Mouse (Mus musculus) brain, embryonic 18.5 days (tissue): Measurements from ENCODE around the gene Trpd52l3.
"Not testable (repeated sequence)": the region's sequence is repeated elsewhere in the genome, so short reads cannot be mapped to it uniquely, and the experiment has no call there.

Experiments used
- DNase-seq: peaks from one replicate; pipeline ENCODE4 v3.0.0-alpha.2; 2012; ENCODE audit warnings: low read depth, low spot score

The Trpd52l3 gene

DNA sequence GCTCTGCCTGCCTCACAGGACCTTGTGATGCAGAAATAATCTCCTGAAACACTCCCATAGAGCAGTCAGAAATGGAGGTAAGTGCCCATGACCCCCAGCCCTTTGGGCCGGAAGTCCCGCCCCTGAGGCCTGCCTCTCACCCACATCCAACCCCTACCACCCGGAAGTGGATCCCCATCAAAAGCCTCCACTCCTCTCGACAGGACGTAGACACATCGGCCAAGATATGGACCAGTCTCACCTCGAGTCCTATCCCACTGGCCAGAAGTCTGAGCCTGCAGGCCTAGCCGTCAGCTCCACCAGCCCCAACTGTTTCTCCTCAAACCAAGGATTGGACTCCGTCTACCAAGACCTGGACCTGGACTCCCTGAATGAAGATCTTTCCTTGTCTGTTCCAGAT is at the start of gene Trpd52l3:
Gene Trpd52l3 (plus strand): TSS at position 170 of the 400 bp plus-strand sequence.
- DNase-seq, result no peak

DNA sequence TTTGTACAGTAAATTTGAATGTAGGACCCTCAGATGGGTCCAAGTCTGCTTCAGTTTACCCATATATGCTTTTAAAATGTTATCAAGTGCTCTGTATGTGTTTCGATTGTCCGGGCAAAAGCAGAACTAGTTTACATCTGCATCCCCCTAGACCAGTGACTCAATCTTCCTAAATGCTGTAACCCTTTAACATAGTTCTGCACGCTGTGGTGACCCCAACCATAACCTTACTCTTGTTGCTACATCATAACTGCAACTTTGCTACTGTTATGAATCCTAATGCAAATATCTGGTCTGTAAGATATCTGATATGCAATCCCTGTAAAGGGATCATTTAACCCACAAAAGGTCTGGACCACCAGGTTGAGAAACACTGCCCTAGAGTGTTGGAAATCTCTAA is 49.8 kb upstream of the Trpd52l3 start:
- no peak for DNase-seq

- DNase-seq, result no peak
Observed at GRCm38 (mm10) chr19:29955454-29955853, 48.1 kb upstream of the Trpd52l3 start.

- DNase-seq, result no peak
Observed at GRCm38 (mm10) chr19:29960906-29961305, 42.7 kb upstream of the Trpd52l3 start.

DNA sequence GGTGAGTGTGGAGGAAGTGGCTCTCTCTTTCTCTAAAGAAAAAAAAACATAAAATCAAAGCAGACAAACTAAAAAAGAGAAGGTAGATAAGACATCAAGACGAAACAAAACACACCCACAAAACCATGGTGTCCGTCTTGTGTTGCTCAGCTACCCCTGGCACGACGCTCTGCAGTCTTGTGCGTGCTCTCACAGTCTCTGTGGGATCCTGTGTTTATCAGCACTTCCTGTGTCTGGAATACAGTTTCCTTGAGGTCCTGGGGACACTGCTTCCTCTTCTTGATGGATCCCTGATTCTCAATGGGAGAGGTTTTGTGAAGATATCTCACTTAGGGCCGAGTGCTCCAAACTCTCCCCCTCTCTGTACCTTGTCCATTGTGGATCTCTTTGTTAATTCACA is 41.7 kb upstream of the Trpd52l3 start:
- no peak for DNase-seq

GRCm38 (mm10) chr19:29963598-29964092 is 39.9 kb upstream of the Trpd52l3 start:
- no peak for DNase-seq

DNA sequence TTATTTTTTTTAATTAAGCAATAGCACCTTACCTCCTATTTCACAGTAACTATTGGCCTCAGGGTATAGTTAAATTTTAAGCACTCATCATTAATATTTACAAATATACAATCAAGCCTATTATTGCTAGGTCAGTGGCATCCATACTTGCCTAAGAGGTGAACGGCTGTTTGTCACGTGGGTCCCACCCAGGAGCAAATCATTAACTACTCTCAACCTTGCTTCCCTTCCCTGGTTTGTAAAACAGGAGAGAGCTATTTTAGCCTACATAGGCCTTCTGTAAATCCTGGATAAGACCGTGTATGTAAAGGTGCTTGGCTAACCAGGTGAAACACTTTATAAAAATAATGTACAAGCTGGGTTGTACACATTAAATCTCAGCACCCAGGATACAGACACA is 35.6 kb upstream of the Trpd52l3 start:
- DNase-seq, result no peak

DNA sequence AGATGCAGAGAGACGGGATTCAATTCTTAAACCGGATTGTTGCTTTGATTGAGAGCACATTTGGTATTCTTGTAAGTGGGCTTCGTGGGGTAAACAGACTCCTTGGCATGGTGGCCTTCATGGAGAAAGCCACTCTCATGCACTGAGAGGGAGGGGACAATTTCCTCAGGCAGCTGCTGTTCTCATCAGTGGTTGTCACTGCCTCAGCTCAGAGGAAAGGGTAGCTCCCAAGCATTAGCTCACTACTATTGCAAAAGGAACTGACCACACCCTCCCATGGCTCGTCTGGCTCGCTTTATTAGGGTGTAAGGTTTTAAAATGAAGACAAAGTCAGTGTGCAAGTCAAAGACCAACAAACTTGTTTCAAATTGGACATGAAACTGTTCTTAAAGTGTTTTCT is 30.2 kb upstream of the Trpd52l3 start:
- no peak for DNase-seq

DNA sequence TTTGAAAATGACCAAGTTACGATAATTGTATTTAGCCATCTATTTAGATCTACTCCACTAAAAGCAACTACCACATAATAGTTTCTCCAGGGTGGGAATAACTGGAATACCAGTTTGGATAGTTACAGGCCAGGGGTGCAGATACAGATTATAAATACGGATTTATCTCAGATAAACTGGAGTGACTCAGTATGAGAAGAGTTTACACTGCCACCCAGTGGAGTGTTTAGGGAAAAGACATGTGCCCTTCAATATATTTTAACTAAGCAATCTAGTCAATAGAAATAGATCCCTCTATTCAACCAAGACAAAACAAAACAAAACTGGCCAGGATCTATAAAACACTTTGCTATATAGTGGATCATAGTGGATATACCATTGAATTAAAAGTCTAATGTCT is 24.7 kb upstream of the Trpd52l3 start:
- no peak for DNase-seq

DNA sequence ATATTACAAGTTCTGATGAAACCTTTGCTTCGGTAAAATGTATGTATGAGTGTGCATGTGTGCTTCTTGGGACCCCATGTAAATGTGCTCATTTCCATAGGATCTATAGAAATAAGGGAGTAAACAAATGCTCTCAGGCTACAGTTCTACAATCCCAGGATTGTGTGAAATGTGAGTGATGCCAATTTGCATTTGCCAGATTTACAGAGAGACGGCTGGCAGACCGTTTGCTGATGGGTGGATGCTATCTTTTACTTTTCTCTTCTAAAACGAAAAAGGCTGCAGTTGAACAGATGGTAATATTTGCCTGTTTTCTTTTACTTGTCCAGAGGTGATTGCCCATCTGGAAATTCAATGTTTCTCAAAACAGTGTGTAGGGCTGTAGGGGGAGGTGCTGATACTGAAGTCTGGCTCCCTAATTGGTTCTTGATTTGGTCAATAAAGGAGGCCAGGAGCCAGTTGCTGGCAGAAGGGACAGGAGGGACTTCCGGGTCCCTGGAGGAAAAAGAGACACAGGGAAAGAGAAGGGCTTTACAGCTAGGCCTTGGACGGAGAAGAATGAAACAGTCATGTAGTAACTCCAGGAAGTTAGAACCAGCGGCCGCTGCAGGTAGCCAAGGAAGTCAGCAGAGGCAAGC is 24.0 kb upstream of the Trpd52l3 start:
- DNase-seq, result no peak

DNA sequence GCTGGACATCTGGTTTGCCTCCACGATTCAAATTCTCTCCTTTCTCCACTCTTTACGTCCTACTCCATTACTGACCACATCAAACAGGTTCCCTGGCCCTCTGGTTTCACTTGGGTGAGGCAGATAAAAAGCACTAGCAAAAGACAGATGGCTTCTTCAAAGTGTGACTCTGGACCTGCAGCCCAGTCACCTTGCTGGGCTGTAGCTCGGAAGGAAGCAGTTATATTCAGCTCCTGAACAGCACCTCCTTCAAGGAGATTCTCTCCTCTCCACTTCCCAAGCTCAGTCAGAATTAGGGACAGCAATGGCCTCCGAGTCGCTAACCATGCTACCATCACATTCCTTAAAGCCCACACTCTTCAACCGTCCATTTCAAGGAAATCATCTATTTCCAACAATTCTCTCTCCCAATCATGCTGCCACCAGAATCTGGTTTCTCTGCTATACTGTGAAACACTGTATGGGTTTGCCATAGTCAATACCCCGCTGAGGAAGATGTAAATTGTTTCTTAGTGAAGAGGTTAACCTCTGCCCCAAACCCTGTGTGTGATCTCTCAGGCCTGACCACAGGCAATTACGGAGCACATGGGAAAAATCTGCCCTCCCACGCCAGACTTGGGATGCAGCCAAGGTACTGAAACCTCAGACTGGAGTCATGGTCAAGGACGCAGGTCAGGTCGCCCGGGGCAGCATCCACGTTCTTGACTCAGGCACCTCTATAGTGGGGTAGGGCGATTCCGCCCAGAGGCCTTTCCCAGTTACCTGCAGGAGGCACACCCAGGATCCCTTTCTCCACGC is 19.2 kb upstream of the Trpd52l3 start:
- no peak for DNase-seq

GRCm38 (mm10) chr19:29986464-29987091 is 17.0 kb upstream of the Trpd52l3 start:
- no peak for DNase-seq

DNA sequence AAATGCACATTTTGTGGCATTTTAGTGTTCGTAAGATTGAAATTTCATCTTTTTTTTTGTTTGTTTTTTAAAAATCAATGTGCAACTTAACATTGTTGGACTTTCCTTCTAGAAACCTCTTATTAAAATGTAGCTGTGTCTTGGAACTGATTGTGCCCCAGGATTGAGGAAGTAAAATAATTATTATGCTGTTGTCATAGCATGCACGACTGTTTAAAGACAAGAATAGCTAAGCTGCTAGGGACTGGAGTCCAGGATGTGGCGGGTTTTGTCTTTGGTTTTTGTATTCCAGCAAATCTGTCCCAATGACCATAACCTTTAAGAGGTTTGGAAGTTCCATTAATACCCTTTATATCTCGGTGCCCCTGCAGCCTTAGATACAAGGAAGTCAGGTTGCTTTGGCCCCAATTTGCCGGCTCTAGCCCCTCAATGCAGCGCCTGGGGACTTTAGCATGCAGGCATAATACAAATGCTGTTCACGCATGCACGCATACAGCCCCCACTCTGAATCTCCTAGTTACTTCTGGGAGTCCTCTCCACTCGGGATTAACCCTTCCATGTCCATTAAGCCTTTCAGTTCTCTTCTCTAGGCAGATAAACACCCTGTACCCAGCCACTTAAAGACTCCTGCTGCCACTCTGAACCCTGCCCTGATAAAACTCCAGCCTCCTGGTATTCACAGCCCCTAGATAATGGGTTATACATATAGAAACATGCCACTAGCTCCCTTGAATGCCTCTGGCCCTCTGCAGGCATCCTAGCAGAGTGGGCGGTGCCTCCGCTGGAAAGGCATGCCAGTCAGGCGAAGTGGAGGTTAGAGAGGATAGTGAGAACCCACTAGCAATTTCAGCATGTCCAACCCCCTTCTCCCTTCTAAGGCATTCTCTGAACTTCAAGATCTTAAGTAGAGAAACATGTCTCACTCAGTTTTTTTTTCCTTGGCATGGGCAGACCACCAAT is 2.9 kb upstream of the Trpd52l3 start:
- DNase-seq, result no peak

DNA sequence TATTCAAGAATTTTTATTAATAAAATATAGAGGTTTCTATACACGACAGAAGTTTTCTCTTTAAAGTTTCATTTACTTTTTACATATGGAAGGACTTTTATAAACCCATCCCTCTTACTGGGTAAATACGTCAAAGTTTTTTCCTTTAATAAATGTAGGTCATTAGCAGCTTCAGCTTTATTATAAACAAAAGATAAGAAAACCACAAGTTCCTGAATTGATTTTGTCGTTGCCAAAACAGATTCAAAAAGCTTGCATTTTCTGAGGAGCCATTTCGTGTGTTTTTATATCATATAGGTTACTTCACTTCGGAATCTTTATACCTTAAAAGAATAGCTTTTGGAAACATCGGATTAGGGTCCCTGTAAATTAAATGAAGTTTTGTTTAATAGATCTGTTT is 2.0 kb upstream of the Trpd52l3 start:
- no peak for DNase-seq

DNA sequence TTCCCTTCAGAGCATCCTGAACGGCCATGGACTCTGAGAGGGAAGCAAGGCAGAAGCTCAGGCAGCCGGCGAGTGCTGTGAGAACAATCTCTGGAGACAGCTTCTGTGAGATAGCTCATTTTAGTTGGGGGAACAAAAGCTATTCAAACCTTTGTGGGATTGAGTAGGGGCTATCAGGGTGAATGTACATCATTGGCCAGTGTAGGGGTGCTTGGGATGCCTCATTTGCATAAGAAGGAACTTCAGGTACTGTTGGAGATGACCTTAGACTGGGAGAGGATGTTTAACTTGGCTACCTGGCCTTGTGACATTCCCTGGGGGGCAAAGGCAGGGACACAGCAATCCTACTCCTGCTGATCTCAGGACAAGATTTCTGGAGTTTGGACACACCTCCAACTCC is 2.8 kb downstream of the Trpd52l3 start:
- no peak for DNase-seq

- no peak for DNase-seq
Observed at GRCm38 (mm10) chr19:30010520-30011296, 7.1 kb downstream of the Trpd52l3 start.

DNA sequence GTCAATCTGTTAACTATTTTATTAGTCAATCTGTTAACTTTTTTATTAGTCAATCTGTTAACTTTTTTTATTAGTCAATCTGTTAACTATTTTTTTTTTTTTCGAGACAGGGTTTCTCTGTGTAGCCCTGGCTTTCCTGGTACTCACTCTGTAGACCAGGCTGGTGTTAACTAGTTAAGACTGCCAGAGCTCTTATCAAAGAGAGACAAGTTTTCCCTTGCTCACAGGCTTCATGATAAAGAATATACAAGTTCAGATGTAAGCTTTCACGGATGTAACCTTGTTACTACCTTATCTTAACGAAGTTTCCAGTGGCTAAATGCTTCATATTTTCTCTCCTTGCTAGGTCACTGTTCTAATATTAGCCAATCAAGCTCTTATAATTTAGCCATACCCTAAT is 10.7 kb downstream of the Trpd52l3 start:
- no peak for DNase-seq

DNA sequence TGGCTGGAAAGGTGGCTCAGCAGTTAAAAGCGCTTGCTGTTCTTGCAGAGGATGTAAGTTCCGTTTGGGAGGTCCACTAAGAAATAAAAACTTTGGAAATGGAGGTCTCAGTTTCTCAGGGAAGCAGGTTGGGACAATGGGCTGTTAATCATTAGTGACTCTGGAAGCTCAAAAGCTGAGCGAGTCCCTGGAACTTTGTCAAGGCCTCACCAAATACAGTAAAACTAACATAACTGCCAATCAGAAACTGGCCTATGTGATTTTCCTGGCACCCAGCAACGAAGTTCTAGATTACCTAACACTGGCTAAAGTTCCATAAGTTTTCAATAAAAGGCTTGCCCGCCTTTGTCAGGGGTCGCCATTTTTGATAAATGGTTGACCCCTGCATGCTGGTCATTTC is 12.6 kb downstream of the Trpd52l3 start:
- DNase-seq, result no peak

DNA sequence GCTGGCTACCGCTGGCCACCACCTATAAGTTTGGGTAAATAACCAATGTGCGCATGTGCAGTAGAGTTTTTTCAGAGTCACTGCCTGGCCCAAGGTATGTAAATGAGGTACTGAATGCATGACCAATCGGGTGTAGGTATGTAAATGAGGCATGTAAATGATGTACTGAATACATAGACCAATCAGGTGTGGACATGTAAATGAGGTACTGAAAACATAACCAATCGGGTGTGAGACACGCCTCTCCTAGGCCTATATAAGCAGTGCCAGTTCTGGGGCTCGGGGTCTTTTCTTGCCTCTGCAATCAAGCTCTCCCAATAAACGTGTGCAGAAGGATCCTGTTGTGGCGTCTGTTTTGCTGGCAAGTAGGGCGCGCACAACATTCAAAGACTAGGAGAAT is 19.8 kb downstream of the Trpd52l3 start:
- DNase-seq, result not testable (repeated sequence)

- no peak for DNase-seq
Observed at GRCm38 (mm10) chr19:30029002-30029710, 25.6 kb downstream of the Trpd52l3 start.
